Mouse (Mus musculus): ENCODE results near the gene Ccdc142. TPM values are rescaled to one million over a fixed set of nuclear protein-coding genes. Genes with fewer than 3 reads are reported as not detected.

Ccdc142 gene
- polyA plus RNA-seq, 1 experiment from 2014 or later = 1.5 TPM

- Histone ChIP-seq H3K27ac (no peak overlapping the region), H3K4me3 (ENCODE audit: inconsistent target) (no peak overlapping the region), H3K36me3 (ENCODE audit: inconsistent target) (no peaks in the 10 kb centered on the region), H3K79me2 (ENCODE audit: inconsistent target) (peaks cover 11% of the 10 kb centered on the region)
- WGBS (ENCODE audit: missing documents) = 92% methylated on average over 2 of the region's 2 CpGs
These were observed 3.0 kb upstream of the Ccdc142 start for GRCm38 (mm10) chr6:83098411-83098810.

GRCm38 (mm10) chr6:83101688-83102556, 521 bp downstream of the Ccdc142 start:
- Histone ChIP-seq H3K79me2 (ENCODE audit: inconsistent target) (peaks cover 13% of the 10 kb centered on the region), H3K4me3 (ENCODE audit: inconsistent target) (peak overlapping the region; percentile 39), H3K36me3 (ENCODE audit: inconsistent target) (peaks cover 15% of the 10 kb centered on the region; the same call in 1 of the 2 replicates), H3K27ac (peak overlapping the region; percentile 37; the same call in 1 of the 2 replicates)
- 1% methylated on average over 57 of the region's 74 CpGs for WGBS (ENCODE audit: missing documents)

DNA sequence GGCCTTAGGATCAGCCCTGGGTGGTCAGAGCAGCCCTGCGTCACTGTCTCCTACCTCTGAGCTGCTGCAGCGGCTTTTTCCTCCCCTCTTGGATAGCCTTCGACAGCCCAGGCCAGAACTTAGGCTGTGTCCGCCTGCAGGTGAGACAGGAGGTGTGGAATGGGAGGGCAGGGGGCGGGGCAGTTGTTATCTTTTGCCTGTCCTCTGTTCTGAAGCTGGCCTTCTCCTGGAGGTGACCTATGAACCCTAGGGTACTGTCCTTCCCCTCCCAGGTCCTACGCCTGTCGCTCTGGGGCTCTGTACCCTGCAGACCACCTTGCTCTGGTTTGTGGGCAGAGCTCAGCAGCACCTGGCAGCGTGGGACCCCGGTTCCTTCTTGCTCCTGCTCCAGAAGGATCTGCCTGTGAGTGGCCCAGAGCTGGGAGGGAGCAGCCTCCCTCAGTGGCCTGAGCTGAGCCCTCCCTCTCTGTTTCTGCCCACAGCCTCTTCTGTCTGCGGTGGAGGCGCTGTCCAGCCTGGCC, 1.8 kb downstream of the Ccdc142 start:
- WGBS (ENCODE audit: missing documents) = 87% methylated on average over 11 of the region's 11 CpGs
- H3K36me3 ChIP-seq (ENCODE audit: inconsistent target) = peaks cover 18% of the 10 kb centered on the region; the same call in 1 of the 2 replicates
- H3K27ac ChIP-seq = no peak overlapping the region
- peaks cover 13% of the 10 kb centered on the region for H3K79me2 ChIP-seq (ENCODE audit: inconsistent target)
- no peak overlapping the region for H3K4me3 ChIP-seq (ENCODE audit: inconsistent target)

DNA sequence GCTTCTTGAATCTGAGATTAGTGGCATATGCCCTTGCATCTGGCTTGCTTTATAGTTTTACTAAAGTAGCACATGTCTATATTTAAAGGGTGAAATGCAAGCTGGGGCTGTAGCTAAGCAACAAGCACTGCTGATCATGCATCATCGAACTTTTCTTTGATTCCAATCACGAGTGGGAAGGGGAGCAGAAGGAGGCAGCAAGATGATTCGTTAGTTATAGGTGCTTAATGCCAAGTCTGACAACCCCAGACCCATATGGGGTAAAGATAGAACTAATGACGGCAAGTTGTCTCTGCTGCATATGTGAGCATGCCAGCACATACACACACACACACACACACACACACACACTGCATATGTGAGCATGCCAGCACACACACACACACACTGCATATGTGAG, 2.8 kb downstream of the Ccdc142 start:
- Histone ChIP-seq H3K79me2 (ENCODE audit: inconsistent target) (peaks cover 14% of the 10 kb centered on the region), H3K4me3 (ENCODE audit: inconsistent target) (no peak overlapping the region), H3K27ac (no peak overlapping the region), H3K36me3 (ENCODE audit: inconsistent target) (peaks cover 18% of the 10 kb centered on the region; the same call in 1 of the 2 replicates)
- WGBS (ENCODE audit: missing documents) = 93% methylated on average over 3 of the region's 4 CpGs

- WGBS (ENCODE audit: missing documents) = 53% methylated on average over 13 of the region's 13 CpGs
- Histone ChIP-seq H3K79me2 (ENCODE audit: inconsistent target) (peaks cover 27% of the 10 kb centered on the region), H3K27ac (0 out of 2 replicates have a peak overlapping the region, but pooled peaks have one; percentile 65), H3K4me3 (ENCODE audit: inconsistent target) (peak overlapping the region; percentile 87; the same call in 1 of the 2 replicates), H3K36me3 (ENCODE audit: inconsistent target) (peaks cover 18% of the 10 kb centered on the region; the same call in 1 of the 2 replicates)
These were observed 6.4 kb downstream of the Ccdc142 start for GRCm38 (mm10) chr6:83107566-83108400.

DNA sequence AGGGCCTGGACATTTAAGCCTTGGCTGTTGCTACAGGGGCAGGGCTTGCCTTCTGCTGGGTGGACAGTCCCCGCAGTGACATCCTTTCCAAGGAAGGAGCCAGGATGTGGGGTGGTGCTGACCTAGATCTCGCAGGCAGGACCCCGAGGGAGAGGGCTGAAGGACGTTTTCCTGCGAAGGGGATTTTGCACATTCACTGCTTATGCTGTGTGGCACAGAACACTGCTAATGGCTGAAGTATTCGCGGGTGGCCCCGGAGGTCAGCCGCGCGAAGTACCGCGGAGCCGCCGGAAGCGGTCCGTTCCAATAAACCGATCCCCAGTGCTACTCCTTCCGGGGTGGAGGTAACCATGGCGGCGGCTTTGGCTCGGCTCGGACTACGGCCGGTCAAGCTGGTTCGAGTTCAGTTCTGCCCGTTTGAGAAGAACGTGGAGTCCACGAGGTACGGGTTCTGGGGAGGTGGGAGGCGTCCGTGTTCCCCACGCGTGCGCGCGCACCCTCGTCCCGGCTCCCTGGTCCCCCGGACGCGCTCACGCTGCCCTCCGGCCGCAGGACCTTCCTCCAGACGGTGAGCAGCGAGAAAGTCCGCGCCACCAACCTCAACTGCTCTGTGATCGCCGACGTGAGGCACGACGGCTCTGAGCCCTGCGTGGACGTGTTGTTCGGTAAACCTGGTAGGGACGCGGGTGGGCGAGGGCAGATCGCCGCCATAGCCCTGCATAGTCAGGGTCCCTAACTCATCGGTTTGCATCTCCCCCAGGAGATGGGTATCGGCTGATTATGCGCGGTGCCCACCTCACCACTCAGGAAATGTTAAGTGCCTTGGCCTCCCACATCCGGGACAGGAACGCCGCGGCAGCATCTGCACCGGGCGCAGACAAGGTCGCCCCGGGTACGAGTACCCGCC, 7.6 kb downstream of the Ccdc142 start, which contains the start of gene Mrpl53:
Mrpl53 (plus strand) TSS at position 279 of the 907 bp plus-strand sequence.
- Histone ChIP-seq H3K27ac (peak within 1 kb of the TSS; percentile 65), H3K36me3 (ENCODE audit: inconsistent target) (peaks cover 16% of the 10 kb centered on the region; the same call in 1 of the 2 replicates), H3K79me2 (ENCODE audit: inconsistent target) (peaks cover 25% of the 10 kb centered on the region; the same call in 1 of the 2 replicates), H3K4me3 (ENCODE audit: inconsistent target) (peak within 1 kb of the TSS; percentile 87)
- WGBS (ENCODE audit: missing documents) = under 1% methylated on average over 61 of the region's 76 CpGs

- no peak overlapping the region for H3K27ac ChIP-seq
- no peak overlapping the region for H3K4me3 ChIP-seq (ENCODE audit: inconsistent target)
- H3K36me3 ChIP-seq (ENCODE audit: inconsistent target) = peaks cover 3% of the 10 kb centered on the region; the same call in 1 of the 2 replicates
- 88% methylated on average over 4 of the region's 4 CpGs for WGBS (ENCODE audit: missing documents)
- H3K79me2 ChIP-seq (ENCODE audit: inconsistent target) = peaks cover 42% of the 10 kb centered on the region; the same call in 1 of the 2 replicates
These were observed 10.2 kb downstream of the Ccdc142 start for GRCm38 (mm10) chr6:83111510-83112136.

DNA sequence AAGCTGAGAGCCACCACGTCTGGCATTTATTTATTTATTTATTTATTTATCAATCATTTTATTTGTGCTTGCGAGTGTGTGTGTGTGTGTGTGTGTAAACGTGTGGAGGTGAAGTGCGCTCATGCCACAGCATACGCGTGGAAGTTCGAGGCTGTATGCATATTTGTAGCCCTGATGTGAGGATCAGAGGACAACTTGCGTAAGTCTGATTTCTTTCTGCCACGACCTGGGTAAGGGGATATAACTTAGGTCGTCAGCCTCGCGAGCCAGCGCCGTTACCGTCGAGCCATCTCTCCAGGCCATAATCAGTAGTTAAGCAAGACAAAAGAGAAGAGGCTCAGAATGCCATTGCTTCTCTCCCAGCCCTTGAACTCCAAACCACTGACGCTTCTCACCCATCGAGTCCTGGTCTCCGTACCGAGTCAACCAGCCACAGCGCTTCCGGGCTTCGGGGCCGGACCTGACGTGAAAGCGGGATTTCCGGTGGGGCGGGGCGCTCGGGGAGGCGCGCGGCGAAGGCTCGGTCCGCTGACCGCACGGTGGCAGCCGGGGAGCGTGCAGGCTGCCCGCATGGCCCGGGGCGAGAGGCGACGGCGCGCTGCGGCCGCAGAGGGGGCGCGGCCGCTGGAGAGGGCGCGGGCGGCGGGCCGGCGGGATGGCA, 13.7 kb downstream of the Ccdc142 start, which contains the start of gene Mogs:
Mogs (plus strand) TSS at position 486 of the 661 bp plus-strand sequence.
- Histone ChIP-seq H3K79me2 (ENCODE audit: inconsistent target) (peaks cover 32% of the 10 kb centered on the region; the same call in 1 of the 2 replicates), H3K4me3 (ENCODE audit: inconsistent target) (peak within 1 kb of the TSS; percentile 83), H3K36me3 (ENCODE audit: inconsistent target) (no peaks in the 10 kb centered on the region), H3K27ac (peak within 1 kb of the TSS; percentile 72)
- WGBS (ENCODE audit: missing documents) = under 1% methylated on average over 58 of the region's 58 CpGs

GRCm38 (mm10) chr6:83115682-83116372, 14.4 kb downstream of the Ccdc142 start:
- WGBS (ENCODE audit: missing documents) = 2% methylated on average over 39 of the region's 48 CpGs
- H3K36me3 ChIP-seq (ENCODE audit: inconsistent target) = no peaks in the 10 kb centered on the region
- H3K27ac ChIP-seq = peak overlapping the region; percentile 15; the same call in 1 of the 2 replicates
- H3K79me2 ChIP-seq (ENCODE audit: inconsistent target) = peaks cover 25% of the 10 kb centered on the region; the same call in 1 of the 2 replicates
- peak overlapping the region; percentile 64 for H3K4me3 ChIP-seq (ENCODE audit: inconsistent target)

DNA sequence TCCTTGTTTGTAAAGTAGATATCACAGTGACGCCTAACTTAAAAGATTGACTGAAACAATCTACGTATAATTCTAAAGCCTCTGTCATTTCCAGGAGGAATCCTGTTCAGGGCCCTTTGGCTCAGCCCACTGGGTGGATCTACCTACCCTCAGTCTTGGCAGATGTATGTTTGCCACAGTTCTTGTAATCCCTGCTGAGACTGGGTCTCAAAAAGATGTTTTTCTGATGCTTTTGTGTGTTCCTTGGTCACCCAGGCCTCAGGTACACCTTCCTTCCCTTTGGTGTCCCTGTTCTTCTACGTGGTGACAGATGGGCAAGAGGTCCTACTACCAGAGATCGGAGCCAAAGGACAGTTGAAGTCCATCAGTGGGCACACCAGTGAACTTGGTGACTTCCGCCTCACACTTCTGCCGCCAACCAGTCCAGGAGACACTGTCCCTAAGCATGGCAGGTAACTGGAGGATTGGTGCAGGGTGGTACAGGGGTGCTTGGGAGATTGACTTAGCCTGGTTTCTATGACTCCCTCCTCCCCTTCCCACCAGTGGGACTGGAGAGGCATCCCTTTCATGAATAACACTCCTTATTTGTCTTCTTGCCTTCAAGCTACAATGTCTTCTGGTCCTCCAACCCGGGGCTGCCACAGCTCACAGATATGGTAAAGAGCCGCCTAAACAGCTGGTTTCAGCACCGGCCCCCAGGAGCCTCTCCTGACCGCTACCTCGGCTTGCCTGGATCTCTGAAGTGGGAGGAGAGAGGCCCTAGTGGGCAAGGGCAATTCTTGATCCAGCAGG, 15.2 kb downstream of the Ccdc142 start:
- 84% methylated on average over 11 of the region's 11 CpGs for WGBS (ENCODE audit: missing documents)
- Histone ChIP-seq H3K27ac (0 out of 2 replicates have a peak overlapping the region, but pooled peaks have one; percentile 15), H3K36me3 (ENCODE audit: inconsistent target) (no peaks in the 10 kb centered on the region), H3K79me2 (ENCODE audit: inconsistent target) (peaks cover 24% of the 10 kb centered on the region; the same call in 1 of the 2 replicates), H3K4me3 (ENCODE audit: inconsistent target) (peak overlapping the region; percentile 64)

GRCm38 (mm10) chr6:83117165-83117438, 15.7 kb downstream of the Ccdc142 start:
- H3K4me3 ChIP-seq (ENCODE audit: inconsistent target) = no peak overlapping the region
- peaks cover 24% of the 10 kb centered on the region; the same call in 1 of the 2 replicates for H3K79me2 ChIP-seq (ENCODE audit: inconsistent target)
- H3K36me3 ChIP-seq (ENCODE audit: inconsistent target) = no peaks in the 10 kb centered on the region
- WGBS (ENCODE audit: missing documents) = 97% methylated on average over 3 of the region's 4 CpGs
- no peak overlapping the region for H3K27ac ChIP-seq

Measured in macrophage (primary cell).